Mouse (Mus musculus) retina, adult 2 months (tissue): ENCODE data around the gene Cysltr2.
A peak's percentile ranks its signal among the peaks of the same experiment; 100 is the strongest.

ENCODE experiments used
- DNase-seq: peaks from one replicate; pipeline ENCODE4 v3.0.0-alpha.2; 2012; ENCODE audit warnings: low read depth, low spot score

Gene Cysltr2

DNA sequence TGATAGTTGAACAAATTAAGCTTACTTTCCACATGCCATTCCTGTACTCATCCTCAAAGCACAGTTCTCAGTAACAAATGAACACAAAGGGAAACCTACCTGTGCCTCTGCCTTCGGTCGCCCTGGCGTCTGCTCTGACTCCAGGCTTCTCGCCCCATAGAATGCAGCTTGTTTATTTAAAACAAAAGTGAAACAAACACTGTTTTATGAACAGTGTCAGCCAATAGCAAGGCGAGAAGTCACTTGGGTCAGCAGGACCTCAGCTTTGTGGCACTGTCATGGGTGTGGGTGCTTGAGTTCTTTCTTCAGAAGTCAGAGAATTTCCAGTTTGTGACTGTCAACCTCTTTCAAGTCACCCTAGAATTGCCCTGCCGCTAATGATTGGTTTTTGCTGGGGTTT, at the start of gene Cysltr2:
Gene Cysltr2 (minus strand): TSS at position 178 of the 400 bp plus-strand sequence.
- DNase-seq = no peak

DNA sequence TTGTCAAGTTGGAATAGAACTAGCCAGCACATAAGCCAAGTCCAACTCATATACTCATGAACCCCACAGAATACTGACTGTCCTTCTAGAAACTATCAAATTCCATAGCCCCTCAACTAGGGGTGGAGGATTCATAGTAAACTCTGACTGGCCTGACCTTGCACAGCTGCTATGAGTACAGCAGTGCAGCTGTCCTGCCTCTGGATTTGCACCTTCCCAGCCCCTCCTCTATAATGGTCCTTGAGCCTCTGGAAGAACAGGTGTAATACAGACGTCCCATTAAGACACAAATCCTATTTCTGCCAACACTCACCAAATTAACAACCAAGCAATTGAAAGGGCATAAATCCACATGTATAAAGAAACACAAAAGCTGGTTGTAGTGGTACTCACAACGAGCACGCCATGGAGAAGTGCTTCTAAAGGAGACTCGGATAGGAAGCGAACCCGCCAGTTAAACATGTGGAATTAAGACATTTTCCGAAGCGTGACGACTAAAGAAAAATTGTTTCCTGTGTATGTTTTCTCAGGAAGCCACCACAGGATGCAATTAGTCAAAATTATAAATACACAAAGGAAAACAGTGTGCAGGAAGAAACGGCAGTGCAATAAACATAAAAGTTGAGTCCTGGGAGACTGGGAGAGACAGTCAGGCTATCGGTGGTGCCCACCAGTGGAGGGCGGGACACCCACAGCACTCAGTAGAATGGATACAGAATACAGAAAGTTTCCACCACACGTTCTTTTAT, 46.1 kb upstream of the Cysltr2 start:
- no peak for DNase-seq

DNA sequence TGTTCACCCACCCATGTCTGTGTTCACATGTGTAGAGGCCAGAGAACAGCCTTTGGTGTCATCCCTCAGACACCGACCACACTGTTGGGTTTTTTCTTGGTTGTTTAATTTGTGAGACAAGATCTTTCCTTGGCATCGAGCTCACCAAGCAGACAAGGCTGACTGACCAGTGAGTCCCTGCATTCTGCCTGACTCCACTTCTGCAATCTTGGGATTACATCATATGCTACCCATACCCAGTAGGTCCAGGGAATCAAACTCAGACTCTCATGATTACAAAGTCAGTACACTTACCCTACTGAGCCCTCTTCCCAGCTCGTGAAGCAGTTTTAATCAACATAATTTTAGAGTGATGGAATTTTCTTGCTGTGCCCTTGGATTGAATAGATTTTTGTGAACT, 44.0 kb upstream of the Cysltr2 start:
- no peak for DNase-seq

DNA sequence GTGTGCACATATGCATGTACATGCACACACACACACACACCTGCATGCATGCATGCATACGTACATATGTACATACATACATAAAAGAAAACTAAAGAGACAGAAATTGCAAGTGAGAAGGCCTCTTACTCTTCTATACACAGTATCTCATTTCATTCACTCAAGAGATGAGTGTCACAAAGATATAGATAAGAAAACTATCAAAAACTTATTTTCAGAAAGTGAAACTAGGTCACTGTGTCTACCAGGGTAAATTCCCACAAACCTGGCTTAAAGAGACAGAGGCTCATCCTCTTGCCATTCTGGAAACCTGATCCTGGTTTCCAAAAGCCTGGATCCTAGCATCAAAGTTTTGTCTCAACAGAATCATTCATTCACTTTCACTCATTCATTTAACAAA, 39.3 kb upstream of the Cysltr2 start:
- DNase-seq = no peak

DNA sequence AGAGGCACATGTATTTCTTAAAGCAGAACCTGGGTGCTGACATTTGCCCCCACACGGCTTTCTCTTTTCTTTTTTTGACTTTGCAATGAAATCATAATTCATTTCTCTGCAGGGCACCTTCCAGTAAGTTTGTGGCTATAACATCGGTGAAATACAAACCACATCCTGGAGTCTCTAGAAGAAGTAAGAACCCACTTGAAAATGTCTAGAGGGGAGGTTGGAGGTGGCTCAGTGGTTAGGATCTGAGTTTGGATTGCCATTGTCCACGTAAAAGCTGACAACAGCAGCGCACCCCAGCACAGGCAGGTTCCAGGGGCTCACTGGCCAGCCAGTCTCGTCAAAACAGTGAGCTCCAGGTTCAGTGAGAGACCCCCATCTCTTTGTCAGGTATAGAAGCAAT, 38.8 kb upstream of the Cysltr2 start:
- no peak for DNase-seq

DNA sequence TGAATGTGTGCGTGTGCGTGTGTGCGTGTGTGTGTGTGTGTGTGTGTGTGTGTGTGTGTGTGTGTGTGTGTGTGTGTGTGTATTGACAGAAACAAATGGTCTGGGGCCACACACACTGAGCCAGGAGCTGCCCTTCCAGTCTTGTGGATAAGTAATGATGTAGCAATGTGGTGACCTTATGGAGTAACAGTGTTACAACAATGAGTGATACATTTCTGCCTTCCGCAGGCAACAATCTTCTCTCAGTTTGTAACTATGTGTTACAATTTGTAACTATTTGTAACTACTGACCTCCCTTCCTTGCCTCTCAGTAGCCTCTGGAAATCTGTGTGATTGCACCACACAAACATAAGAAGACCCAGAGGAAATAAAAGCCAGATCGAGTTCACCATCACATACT, 38.3 kb upstream of the Cysltr2 start:
- no peak for DNase-seq

DNA sequence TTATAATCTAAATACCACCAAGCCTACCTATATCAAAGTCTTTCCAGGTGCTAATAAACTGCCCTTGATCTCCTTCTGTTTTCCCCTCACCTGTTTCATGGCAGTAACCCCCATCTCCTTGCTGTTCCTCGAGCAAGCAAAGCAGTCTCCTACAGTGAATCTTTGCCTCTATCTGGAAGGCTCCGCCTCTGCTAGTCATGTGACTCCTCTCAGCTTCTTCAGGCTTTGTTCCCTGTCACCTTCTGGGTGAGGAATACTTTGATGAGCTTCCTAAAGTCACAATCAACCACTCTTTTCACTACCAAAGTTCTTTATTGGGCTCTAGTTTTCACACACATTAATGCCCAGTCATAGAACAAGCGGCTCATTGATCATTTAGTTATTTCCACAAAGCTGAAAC, 37.5 kb upstream of the Cysltr2 start:
- DNase-seq = no peak

DNA sequence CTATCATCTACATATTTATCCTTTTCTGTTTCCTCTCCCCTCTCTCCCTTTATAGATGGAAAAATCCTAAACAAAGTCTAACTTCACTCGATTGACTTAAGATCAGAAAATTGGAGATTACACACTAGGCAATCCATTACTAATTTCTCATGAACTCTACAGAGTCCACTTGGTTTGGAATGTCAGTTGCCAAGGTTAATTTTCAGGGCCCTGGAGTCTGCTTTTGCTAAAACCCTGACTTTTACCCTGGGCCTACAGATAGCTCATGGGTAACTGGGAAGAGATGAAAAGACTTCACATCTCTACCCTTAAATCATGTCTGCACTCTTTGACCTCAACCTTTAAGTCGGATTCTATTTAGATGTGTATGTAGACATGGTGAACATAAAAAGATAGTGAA, 34.6 kb upstream of the Cysltr2 start:
- no peak for DNase-seq

DNA sequence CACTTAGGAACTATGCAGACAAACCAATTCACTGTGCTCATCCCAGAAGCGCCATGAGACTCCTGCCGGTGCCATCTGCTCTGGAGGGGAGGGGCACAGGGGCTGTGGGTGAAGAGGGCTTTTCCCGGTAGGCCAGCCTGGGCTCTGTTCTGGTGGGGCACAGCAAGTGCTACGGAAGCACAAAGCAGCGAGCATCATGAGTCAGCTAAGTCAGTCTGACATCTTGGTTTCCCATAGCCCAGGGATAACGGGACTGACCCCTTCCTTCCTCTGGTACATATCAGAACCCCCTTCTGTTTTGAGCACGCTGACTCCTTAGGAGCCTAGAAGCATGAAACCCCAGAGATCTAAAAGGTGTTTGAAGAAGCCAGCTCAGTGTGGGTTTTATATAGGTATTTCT, 15.5 kb upstream of the Cysltr2 start:
- no peak for DNase-seq

DNA sequence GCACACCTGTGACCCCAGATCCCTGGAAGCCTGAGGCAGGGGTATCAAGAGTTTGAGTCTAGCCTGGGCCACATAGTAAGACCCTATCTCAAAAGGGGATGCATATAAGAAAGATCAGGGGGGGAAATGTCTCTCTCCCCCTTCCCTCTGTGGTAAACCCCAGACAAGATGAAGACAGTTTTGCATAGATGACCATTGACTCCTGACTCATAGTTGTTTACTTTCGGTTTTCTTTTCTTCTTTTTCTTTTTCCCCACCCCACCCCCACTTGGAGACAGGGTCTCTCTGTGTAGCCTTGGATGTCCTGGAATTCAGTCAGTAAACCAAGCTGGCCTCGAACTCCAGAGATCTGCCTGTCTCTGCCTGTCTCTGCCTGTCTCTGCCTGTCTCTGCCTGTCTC, 9.8 kb upstream of the Cysltr2 start:
- DNase-seq = no peak

DNA sequence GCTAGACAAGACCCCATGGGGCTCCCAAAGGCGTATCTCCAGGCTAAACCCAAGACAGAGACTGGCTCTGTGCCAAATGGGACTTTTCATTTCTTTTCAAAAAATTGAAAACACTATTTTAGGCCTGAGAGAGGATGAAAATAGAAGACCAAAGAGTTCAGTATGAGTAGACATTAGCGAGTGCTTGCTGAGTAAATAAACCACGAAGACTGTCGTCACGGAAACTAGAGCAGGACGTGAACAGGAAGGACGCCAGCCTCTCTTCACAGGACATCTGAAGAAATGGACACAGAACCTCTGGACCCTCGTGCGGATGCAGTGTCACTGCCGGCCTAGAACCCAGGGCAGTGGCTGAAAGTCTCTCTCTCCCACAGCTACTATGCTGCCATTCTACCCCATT, 8.8 kb upstream of the Cysltr2 start:
- no peak for DNase-seq

DNA sequence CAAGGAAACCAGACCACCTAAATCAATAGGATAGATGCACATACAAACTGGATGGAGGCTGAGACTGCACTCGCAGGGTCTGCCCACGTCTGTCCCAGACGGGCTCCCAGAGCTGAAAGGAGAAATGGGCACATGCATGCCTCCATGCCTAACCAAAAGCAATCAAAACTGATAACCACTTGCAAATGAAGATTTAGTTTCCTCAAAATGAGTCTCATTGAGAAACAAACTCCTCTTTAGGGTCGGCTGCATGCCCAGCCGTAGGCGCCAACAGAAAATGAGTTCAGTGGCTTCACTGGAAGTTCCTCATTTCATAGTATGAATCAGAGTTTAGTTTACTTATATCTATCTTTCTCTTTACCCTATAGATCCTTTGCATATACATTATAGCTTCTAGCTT, 7.9 kb upstream of the Cysltr2 start:
- DNase-seq = no peak

DNA sequence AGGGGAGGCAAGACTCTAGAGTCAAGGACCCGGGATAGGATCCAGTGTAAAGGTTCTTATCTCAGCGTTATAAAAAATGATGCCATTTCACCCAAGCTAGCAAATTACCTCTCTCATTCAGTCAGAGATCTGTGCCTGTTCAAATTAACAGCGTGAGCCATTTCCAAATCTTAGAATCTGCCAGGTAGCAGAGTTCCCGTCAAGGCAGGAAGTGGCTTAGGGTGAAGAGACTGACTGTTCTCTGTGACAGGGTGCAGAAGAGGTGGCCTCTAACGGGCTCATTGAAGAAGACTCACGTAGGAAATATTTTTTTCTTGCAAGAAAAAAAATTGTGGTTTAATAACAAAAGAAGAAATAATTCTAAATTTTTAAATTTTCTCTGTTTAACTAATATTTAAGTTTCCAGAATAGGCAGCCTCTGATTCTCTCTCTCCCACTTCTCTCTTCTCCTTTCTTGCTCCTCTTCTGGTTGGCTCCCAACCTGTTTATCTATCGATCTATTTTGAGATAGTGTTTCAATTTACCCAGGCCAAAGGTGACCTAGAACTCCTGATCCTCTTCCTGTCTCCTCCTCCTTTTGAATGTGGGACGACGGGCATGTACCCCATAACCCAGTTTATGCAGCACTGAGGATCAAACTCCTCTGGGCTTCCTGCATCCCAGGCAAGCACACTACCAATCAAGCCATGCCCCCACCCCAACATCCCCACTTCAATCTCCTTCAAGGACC, 3.5 kb downstream of the Cysltr2 start:
- DNase-seq = no peak

DNA sequence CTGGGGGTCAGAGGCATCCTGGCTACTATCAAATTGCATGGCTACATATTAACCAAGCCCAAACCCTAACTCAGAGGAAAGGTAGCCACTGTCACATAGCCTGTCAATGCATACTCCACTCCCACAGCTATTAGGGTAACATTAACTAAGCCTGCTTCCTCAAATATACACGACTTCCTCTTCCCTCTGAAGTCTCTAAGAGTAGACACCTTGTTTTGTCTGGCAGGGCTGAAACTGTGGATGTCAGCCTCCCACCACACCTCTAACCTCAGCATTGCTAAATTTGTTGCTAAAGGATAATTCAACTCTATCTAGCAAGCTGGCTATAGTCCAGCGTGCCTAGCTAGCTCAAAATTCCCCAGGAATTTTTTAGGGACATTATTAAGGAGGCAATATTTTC, 7.2 kb downstream of the Cysltr2 start:
- DNase-seq = no peak

DNA sequence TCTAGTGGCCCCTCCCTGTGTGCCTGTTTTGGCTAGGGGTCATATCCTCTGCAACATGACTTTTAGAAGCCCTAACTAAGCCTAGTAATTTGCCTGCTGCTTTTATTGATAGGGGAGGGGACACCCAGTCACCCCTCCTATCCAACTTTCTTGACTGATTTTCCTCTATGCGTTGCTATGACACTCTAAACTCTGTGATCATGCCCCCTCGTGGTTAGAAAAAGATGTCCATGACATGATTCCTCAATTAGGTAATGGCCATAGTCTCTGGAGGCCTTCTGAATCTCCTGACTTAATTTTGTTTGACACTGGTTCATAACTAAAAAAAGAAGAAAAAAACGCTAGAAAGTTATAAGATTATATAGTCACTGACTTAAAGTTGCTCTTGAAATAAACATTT, 15.6 kb downstream of the Cysltr2 start:
- no peak for DNase-seq

DNA sequence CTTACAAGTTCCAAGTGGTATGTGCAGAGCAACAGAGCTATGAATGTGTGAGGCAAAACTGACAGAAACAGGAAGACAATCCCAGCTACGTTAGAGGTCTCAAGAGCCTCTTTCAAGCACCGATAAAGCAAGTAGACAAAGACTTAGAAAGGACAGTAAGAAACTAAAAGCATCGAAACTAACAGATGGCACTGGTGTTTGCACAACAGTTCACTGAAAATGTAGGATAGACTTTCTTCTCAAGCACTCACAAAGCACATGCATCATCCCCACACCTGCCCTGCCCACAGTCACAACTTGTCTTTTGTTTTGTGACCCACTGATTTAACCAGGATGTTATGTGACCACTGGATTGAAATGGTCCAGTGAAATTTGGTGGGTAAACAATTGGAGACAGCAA, 17.7 kb downstream of the Cysltr2 start:
- DNase-seq = no peak

DNA sequence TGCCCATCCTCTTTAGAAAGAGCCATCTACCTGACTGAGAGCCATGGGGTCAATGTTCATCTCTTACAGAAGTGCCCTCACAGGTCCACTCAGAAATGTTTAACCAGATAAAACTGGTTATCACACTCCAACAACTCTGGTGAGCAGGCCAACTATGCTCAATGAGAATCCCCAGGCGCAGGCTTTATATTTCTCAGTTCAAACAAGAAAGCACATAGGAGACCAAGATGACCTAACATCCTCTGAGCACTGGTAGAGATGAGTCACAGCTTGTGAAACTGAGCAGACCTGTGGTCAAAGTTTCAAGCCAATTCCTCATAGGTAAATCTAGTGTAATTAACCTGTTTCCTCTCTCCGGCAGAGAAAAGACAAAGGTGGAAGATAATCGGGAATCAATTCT, 31.6 kb downstream of the Cysltr2 start:
- no peak for DNase-seq

DNA sequence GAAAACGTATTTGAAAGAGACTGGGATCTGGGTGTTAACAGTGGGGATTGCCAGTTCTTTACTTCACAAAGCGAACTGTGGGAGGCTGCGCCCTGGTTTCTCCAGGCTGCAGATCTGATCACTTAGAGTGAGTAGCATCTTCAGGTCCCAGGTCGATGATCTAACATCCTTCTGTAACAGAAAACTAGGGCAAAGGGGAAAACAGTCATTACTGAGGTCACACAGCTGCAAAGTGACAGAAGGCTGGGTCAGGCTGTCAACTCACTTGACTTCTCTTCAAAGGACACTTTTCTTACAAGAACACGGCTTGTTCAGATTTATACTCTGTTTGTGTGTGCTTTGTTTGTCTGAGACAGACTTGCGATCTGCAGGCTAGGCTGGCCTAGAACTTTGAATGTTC, 33.5 kb downstream of the Cysltr2 start:
- DNase-seq = no peak

DNA sequence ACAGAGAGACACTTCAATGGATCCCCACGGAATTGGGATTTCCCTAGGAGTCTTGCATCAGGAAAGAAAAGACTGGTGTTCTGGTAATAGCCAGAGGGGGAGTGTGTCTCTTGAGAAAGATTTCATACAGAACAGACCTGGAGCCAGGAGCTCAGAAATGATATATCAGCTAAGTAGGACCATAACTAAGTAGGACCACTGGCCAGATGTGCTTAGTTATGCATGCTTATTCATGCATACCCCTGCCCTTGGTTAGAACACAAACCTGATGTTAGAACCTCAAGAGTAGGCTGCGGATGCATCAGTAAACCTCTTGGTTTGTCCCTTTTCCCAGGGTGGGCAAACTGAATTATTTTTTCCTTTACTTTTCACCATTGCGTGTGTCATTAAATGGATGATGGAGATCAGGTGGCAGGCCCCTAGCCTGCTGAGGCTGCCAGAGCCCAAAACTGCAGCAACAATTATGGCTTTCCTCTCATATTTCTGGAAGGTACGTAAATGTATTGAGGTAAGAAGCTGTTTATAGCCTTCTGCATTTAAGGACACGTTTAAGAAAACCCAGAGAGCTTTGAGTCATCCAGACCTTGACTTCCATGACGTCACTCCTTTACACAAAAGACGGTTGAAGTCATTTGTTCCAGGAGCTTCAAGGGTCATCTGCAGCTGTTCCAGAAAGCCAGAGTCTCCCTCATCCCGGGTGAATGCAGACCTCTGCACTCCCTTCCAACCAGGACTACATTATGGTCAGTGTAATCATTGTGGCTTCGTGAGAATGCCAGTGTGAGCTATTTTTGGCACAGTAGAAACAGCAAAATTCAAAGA, 35.0 kb downstream of the Cysltr2 start:
- no peak for DNase-seq

DNA sequence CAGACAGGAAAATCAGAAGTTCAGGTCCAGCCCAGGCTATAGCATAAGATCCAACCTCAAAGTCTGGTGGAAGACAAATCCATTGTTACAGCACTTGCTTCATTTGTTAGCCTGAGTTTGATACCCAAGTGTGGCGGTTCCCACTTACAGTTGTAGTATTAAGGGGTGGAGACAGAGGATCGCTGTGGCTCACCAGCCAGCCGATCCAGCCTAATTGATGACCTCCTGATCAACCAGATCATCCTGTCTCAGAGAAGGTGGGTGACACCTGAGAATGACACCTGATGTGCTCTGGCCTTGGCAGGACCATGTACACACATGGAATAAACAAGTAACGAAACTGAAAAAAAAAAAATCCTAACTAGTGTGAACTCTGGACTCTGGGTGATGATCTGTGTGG, 47.1 kb downstream of the Cysltr2 start:
- DNase-seq = no peak

DNA sequence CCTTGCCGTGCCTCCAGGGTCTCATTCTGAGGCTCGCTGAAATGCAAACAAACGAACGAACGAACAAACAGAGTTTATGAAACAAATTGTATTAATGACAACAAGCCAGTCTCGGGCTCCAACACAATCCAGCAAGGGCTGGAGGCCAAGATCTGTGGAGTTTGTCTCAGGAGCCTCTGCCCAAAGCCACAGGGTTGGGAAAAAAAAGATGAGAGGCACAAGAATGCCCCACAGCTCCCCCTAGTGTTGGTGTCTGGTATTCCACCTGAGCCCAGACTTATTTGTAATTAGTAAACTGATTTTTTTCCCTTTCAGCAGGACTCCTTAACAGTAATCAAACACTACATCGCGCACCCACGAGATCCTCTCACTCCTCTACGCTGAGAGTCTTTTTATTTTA, 48.6 kb downstream of the Cysltr2 start:
- DNase-seq = peak; percentile 23

DNA sequence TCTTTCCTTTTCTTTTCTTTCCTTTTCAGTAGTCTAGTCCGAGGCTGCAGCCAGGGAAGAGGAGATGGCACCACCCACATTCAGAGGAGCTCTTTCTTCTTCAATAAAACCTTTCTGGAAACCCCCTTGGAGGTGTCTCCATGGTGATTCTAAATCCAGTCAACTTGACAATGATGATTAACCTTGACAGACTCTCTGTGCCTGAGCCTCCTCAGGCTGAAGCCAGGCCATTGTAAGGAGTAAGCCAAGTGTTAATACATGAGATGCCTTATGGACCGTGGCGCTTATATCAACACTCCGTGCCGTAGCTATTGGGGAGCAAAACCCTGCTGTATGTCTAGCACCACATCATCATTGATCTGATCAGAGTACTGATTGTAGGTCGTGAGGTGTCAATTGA, 50.8 kb downstream of the Cysltr2 start:
- no peak for DNase-seq

DNA sequence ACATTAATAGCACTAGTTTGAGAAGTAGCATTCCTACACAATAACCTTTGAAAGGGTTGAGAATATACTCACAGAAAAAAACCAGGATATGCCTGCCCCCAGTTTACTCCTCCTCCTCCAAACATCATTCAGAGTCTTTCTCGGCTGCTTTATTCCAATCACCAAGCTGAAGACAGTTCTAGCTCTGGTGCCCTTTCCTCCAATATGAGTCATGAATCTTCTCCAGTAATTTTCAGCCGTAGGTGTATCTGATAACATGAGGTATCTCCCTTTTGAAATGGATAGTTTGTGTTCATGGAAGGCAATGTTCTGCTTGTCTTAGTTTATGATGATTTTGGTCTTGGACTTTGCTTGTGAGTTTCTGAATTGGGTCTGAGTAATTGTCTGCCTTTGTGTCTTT, 62.9 kb downstream of the Cysltr2 start:
- DNase-seq = no peak
